Mouse (Mus musculus): Measurements from ENCODE around the gene Ubb. TPM values are rescaled to one million over a fixed set of nuclear protein-coding genes. Genes with fewer than 3 reads are reported as not detected.
"Not testable (repeated sequence)": the region's sequence is repeated elsewhere in the genome, so short reads cannot be mapped to it uniquely, and the experiment has no call there.

The Ubb gene
- 624 TPM for polyA plus RNA-seq (2021)

DNA sequence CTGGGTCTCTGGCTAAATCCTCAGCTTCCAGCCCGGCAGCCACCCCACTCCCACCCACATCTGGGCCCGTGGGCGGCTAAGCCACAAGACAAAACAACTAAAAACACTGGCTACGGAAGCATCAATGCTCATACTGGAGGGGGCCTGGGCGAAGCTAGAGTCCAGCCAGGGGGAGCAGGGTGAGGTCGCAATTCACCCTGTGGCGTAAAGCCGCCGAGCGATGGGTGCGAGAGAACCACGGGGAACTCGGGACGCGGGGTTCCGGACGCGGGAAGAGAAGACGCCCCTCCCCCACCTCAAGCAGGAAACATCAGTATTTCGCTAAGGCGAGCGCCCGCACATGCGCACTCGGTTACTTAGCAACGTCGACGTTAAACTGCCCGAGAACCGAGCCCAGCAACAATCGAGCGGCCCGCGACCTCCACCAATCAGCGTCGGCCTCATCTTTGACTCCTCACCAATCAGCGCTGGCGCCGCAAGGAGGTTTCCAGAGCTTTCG lies at the start of gene Ubb:
Ubb (plus strand) TSS at position 445 of the 499 bp plus-strand sequence.
- CTCF ChIA-PET = interaction anchor here (1.6 kb wide), 1 partner anchor 21 kb away, joined by 4 read pairs; no protein-coding TSS in a partner anchor
- H3K27me3 ChIP-seq = no peaks in the 10 kb centered on the region
- no peak for TF ChIP-seq CTCF (IDR thresholded peaks at IDR 0.05)
- ATAC-seq = peak; percentile 84
- peak; percentile 95 for DNase-seq (ENCODE audit: low read depth, low spot score)
- POLR2A ChIA-PET = interaction anchor here (0.7 to 3.2 kb wide), 6 partner anchors 11 to 125 kb away, joined by 3 to 30 read pairs (median 6); partner anchors contain the start of gene Cenpv
- in situ Hi-C loops (cut with MboI; ENCODE audit: low pct_unique_long_range_greater_than_20kb) = no loop called here

DNA sequence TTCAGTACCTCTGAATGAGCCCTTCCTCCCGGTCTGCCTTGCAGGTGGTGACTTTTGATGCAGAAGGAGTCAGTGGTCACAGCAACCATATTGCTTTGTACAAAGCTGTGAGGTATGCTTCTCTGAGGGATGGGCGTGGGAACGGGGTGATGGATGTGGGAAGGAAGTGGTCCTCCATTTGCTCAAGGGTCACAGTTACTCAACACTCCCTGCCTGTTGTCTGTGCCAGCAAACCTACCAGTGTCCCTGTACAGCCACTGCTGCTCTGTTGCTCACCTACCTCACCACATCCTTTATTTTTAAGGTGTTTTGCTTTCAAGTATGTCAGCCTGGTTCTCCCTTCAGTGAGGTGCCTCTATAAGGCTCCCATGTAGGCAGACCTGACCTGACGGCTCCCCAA lies 43.3 kb upstream of the Ubb start:
- H3K27me3 ChIP-seq = no peaks in the 10 kb centered on the region
- TF ChIP-seq CTCF (IDR thresholded peaks at IDR 0.05) = no peak
- no peak for DNase-seq (ENCODE audit: low read depth, low spot score)
- in situ Hi-C loops (cut with MboI; ENCODE audit: low pct_unique_long_range_greater_than_20kb) = no loop called here
- CTCF ChIA-PET = no interaction called here
- POLR2A ChIA-PET = interaction anchor here (0.6 kb wide), 1 partner anchor 12 kb away, joined by 4 read pairs; no protein-coding TSS in a partner anchor
- ATAC-seq = no peak

- POLR2A ChIA-PET = not testable (repeated sequence)
These were observed 42.6 kb upstream of the Ubb start for GRCm38 (mm10) chr11:62508365-62508764.

GRCm38 (mm10) chr11:62508816-62509215 lies 42.2 kb upstream of the Ubb start:
- ATAC-seq; POLR2A ChIA-PET; H3K27me3 ChIP-seq; DNase-seq (ENCODE audit: low read depth, low spot score); CTCF ChIA-PET; in situ Hi-C loops (cut with MboI; ENCODE audit: low pct_unique_long_range_greater_than_20kb): not testable (repeated sequence)

More at GRCm38 (mm10) chr11:62508365-62508764, 42.6 kb upstream of the Ubb start:
- in situ Hi-C loops (cut with MboI; ENCODE audit: low pct_unique_long_range_greater_than_20kb); H3K27me3 ChIP-seq; DNase-seq (ENCODE audit: low read depth, low spot score); ATAC-seq; CTCF ChIA-PET: not testable (repeated sequence)

DNA sequence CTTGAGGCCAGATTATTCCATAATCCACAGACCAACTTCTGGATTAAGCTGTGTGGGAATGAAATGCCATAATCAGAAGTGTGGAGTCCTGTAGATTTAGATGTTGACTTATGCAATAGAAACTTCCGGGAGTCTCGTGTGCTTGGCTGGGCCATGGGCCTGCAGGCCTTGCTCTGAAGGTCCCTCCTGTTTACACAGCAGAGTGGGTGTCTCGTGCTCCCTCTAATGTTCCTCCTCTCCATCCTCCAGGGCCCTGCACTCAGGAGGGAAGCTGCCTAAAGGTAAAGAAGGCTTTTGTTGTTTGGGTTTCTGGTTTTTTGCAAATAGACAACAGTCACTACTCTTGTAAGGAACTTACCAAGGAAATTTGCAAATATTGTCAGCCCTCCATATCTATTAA lies 41.4 kb upstream of the Ubb start:
- H3K27me3 ChIP-seq = no peaks in the 10 kb centered on the region
- CTCF ChIA-PET = interaction anchor here (0.7 kb wide), 1 partner anchor 15 kb away, joined by 3 read pairs; no protein-coding TSS in a partner anchor
- TF ChIP-seq CTCF (IDR thresholded peaks at IDR 0.05) = no peak
- in situ Hi-C loops (cut with MboI; ENCODE audit: low pct_unique_long_range_greater_than_20kb) = no loop called here
- POLR2A ChIA-PET = no interaction called here
- ATAC-seq = no peak
- no peak for DNase-seq (ENCODE audit: low read depth, low spot score)

DNA sequence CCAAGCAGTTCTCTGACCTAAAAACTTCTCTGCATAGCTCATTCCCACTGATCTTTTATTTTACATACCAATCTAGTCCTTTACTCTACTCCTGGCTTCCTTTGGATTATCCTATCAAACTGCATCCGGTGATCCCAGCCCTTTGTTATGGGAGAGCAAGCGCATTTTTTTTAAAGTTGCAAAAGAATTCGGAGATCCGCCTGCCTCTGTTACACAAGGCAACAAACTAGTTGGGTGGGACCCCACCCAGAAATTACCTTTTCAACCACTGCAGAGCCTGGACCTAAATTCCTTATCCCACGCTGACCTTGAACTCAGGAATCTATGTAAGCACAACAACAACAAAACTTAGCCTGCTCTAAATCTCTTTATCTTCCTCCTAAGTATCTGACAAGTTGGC lies 40.0 kb upstream of the Ubb start:
- CTCF ChIA-PET = interaction anchor here (1.0 to 1.5 kb wide), 3 partner anchors 12 to 23 kb away, joined by 3 to 4 read pairs (median 3); no protein-coding TSS in a partner anchor
- no peak for TF ChIP-seq CTCF (IDR thresholded peaks at IDR 0.05)
- no peak for ATAC-seq
- in situ Hi-C loops (cut with MboI; ENCODE audit: low pct_unique_long_range_greater_than_20kb) = no loop called here
- no peak for DNase-seq (ENCODE audit: low read depth, low spot score)
- POLR2A ChIA-PET = interaction anchor here (1.4 kb wide), 1 partner anchor 15 kb away, joined by 4 read pairs; no protein-coding TSS in a partner anchor
- H3K27me3 ChIP-seq = no peaks in the 10 kb centered on the region

- TF ChIP-seq CTCF (IDR thresholded peaks at IDR 0.05) = no peak
- DNase-seq (ENCODE audit: low read depth, low spot score) (no peak), ATAC-seq (no peak)
- ChIA-PET POLR2A (interaction anchor here (0.7 to 1.4 kb wide), 2 partner anchors 12 to 16 kb away, joined by 4 to 7 read pairs; no protein-coding TSS in a partner anchor), CTCF (interaction anchor here (1.0 to 1.5 kb wide), 3 partner anchors 11 to 23 kb away, joined by 3 to 4 read pairs (median 3); no protein-coding TSS in a partner anchor)
- no peaks in the 10 kb centered on the region for H3K27me3 ChIP-seq
- in situ Hi-C loops (cut with MboI; ENCODE audit: low pct_unique_long_range_greater_than_20kb) = no loop called here
These were observed 39.3 kb upstream of the Ubb start for GRCm38 (mm10) chr11:62511444-62512202.

- DNase-seq (ENCODE audit: low read depth, low spot score) (no peak), ATAC-seq (no peak)
- in situ Hi-C loops (cut with MboI; ENCODE audit: low pct_unique_long_range_greater_than_20kb) = no loop called here
- H3K27me3 ChIP-seq = no peaks in the 10 kb centered on the region
- CTCF ChIA-PET = no interaction called here
- POLR2A ChIA-PET = interaction anchor here (0.7 kb wide), 2 partner anchors 11 to 600 kb away, joined by 3 to 7 read pairs; no protein-coding TSS in a partner anchor
- no peak for TF ChIP-seq CTCF (IDR thresholded peaks at IDR 0.05)
These were observed 38.4 kb upstream of the Ubb start for GRCm38 (mm10) chr11:62512529-62513080.

DNA sequence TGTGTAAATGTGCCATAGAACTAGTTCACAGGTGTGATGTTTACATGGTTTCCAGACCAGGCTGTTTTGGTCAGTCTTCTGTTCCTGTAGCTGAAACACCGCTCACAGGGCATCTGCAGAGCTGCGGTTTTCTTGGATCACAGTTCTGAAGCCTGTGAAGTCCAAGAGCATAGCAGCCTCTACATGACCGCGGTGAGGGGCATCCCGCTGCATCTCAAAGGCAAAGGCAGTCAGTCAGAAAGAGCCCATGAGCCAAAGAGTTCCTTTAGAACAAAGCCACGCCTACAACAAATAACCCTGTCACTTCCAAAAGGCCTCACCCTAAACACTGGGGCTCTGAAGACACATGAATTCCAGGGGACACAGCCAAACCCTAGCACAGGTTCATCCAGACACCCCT lies 37.7 kb upstream of the Ubb start:
- ChIA-PET CTCF (no interaction called here), POLR2A (no interaction called here)
- ATAC-seq = no peak
- no peak for DNase-seq (ENCODE audit: low read depth, low spot score)
- in situ Hi-C loops (cut with MboI; ENCODE audit: low pct_unique_long_range_greater_than_20kb) = no loop called here
- TF ChIP-seq CTCF (IDR thresholded peaks at IDR 0.05) = no peak
- no peaks in the 10 kb centered on the region for H3K27me3 ChIP-seq

GRCm38 (mm10) chr11:62518991-62519390 lies 32.0 kb upstream of the Ubb start:
- CTCF ChIA-PET = interaction anchor here (1.0 kb wide), 1 partner anchor 11 kb away, joined by 3 read pairs; no protein-coding TSS in a partner anchor
- no peak for DNase-seq (ENCODE audit: low read depth, low spot score)
- TF ChIP-seq CTCF (IDR thresholded peaks at IDR 0.05) = no peak
- H3K27me3 ChIP-seq = no peaks in the 10 kb centered on the region
- POLR2A ChIA-PET = interaction anchor here (0.7 kb wide), 1 partner anchor 12 kb away, joined by 3 read pairs; no protein-coding TSS in a partner anchor
- in situ Hi-C loops (cut with MboI; ENCODE audit: low pct_unique_long_range_greater_than_20kb) = no loop called here
- ATAC-seq = no peak

All from Patski (cell line).